Mouse (Mus musculus): ENCODE measurements around the gene Krt17.

Gene Krt17

GRCm38 (mm10) chr11:100278759-100279158, 17.9 kb upstream of the Krt17 start:
- CTCF ChIA-PET, result interaction anchor here in 3 of 4 experiments (1.0 to 2.5 kb wide), 7 partner anchors 17 to 110 kb away, joined by 3 to 7 read pairs (median 5); partner anchors contain the start of gene Krt17 (in 1 of the 3)

GRCm38 (mm10) chr11:100277726-100278480, 17.1 kb upstream of the Krt17 start:
- ChIA-PET POLR2A (interaction anchor here (0.6 to 16.3 kb wide), 35 partner anchors 8 to 730 kb away, joined by 3 to 262 read pairs (median 7); partner anchors contain the start of genes Eif1 (in 3 of the 4), Krt17 (in 2 of the 4), Krt42 (in 2 of the 4) and Jup (in 1 of the 4)), CTCF (interaction anchor here in 3 of 4 experiments (0.6 to 3.2 kb wide), 12 partner anchors 11 to 109 kb away, joined by 3 to 13 read pairs (median 5); partner anchors contain the start of gene Krt17 (in 1 of the 3))

More at GRCm38 (mm10) chr11:100278759-100279158, 17.9 kb upstream of the Krt17 start:
- POLR2A ChIA-PET, result interaction anchor here (0.5 to 16.3 kb wide), 27 partner anchors 8 to 133 kb away, joined by 3 to 262 read pairs (median 10); partner anchors contain the start of genes Eif1 (in 3 of the 4), Krt17 (in 2 of the 4) and Krt42 (in 2 of the 4)

GRCm38 (mm10) chr11:100275466-100275865, 14.6 kb upstream of the Krt17 start:
- POLR2A ChIA-PET, result interaction anchor here (0.7 to 16.3 kb wide), 33 partner anchors 7 to 111 kb away, joined by 3 to 262 read pairs (median 7); partner anchors contain the start of genes Eif1 (in 3 of the 4), Krt17 (in 2 of the 4) and Krt42 (in 1 of the 4)
- CTCF ChIA-PET, result interaction anchor here in 2 of 4 experiments (0.9 to 3.2 kb wide), 4 partner anchors 11 to 75 kb away, joined by 3 to 13 read pairs (median 4); no protein-coding TSS in a partner anchor

- POLR2A ChIA-PET, result interaction anchor here in 2 of 4 experiments (0.9 to 1.9 kb wide), 7 partner anchors 13 to 53 kb away, joined by 3 to 19 read pairs (median 6); partner anchors contain the start of genes Eif1 (in 2 of the 2) and Krt17 (in 1 of the 2)
- CTCF ChIA-PET, result interaction anchor here in 2 of 4 experiments (1.2 to 1.5 kb wide), 2 partner anchors 8 kb away, joined by 4 to 8 read pairs; no protein-coding TSS in a partner anchor
Measured at GRCm38 (mm10) chr11:100274719-100275118, 13.9 kb upstream of the Krt17 start.

- CTCF ChIA-PET, result interaction anchor here (0.6 to 8.5 kb wide), 10 partner anchors 9 to 103 kb away, joined by 3 to 71 read pairs (median 5); no protein-coding TSS in a partner anchor
- POLR2A ChIA-PET, result interaction anchor here (0.6 to 8.7 kb wide), 26 partner anchors 9 to 126 kb away, joined by 3 to 162 read pairs (median 4); partner anchors contain the start of genes Eif1 (in 3 of the 4), Krt17 (in 3 of the 4) and Jup (in 2 of the 4)
Measured at GRCm38 (mm10) chr11:100271878-100272277, 11.0 kb upstream of the Krt17 start.

GRCm38 (mm10) chr11:100269821-100270332, 9.0 kb upstream of the Krt17 start, which contains the start of gene Krt42:
TSS of gene Krt42 (minus strand) at chr11:100269871.
- POLR2A ChIA-PET, result interaction anchor here (0.5 to 8.7 kb wide), 18 partner anchors 8 to 81 kb away, joined by 3 to 162 read pairs (median 6); partner anchors contain the start of genes Eif1 (in 2 of the 4) and Krt17 (in 2 of the 4)
- CTCF ChIA-PET, result interaction anchor here in 3 of 4 experiments (0.9 to 8.5 kb wide), 5 partner anchors 12 to 130 kb away, joined by 3 to 71 read pairs (median 3); no protein-coding TSS in a partner anchor

GRCm38 (mm10) chr11:100262058-100262980, 1.5 kb upstream of the Krt17 start:
- ChIA-PET CTCF (interaction anchor here in 3 of 4 experiments (0.5 to 7.3 kb wide), 15 partner anchors 8 to 1196 kb away, joined by 3 to 69 read pairs (median 4); no protein-coding TSS in a partner anchor), POLR2A (interaction anchor here (0.5 to 11.3 kb wide), 34 partner anchors 8 to 952 kb away, joined by 3 to 262 read pairs (median 5); partner anchors contain the start of genes Eif1 (in 4 of the 4) and Krt42 (in 1 of the 4))

GRCm38 (mm10) chr11:100261235-100261605, 391 bp upstream of the Krt17 start:
- CTCF ChIA-PET, result interaction anchor here (0.6 to 7.3 kb wide), 15 partner anchors 9 to 1074 kb away, joined by 3 to 69 read pairs (median 4); no protein-coding TSS in a partner anchor
- POLR2A ChIA-PET, result interaction anchor here (0.6 to 11.3 kb wide), 25 partner anchors 8 to 359 kb away, joined by 3 to 262 read pairs (median 6); partner anchors contain the start of genes Eif1 (in 3 of the 4) and Krt42 (in 1 of the 4)

GRCm38 (mm10) chr11:100259079-100259478, 1.8 kb downstream of the Krt17 start:
- ChIA-PET CTCF (interaction anchor here in 2 of 4 experiments (5.1 to 7.3 kb wide), 2 partner anchors 23 kb away, joined by 48 to 69 read pairs; no protein-coding TSS in a partner anchor), POLR2A (interaction anchor here in 2 of 4 experiments (1.3 to 11.3 kb wide), 5 partner anchors 12 to 62 kb away, joined by 3 to 262 read pairs (median 41); partner anchors contain the start of genes Eif1 (in 1 of the 2) and Krt42 (in 1 of the 2))

- CTCF ChIA-PET, result interaction anchor here (1.2 to 7.3 kb wide), 6 partner anchors 24 to 40 kb away, joined by 4 to 48 read pairs (median 8); no protein-coding TSS in a partner anchor
- POLR2A ChIA-PET, result interaction anchor here (0.7 to 11.3 kb wide), 14 partner anchors 8 to 62 kb away, joined by 3 to 262 read pairs (median 4); partner anchors contain the start of genes Eif1 (in 1 of the 4) and Krt42 (in 1 of the 4)
Measured at GRCm38 (mm10) chr11:100257967-100258366, 2.9 kb downstream of the Krt17 start.

- CTCF ChIA-PET, result interaction anchor here in 2 of 4 experiments (1.0 to 3.0 kb wide), 7 partner anchors 9 to 39 kb away, joined by 3 to 29 read pairs (median 4); no protein-coding TSS in a partner anchor
- POLR2A ChIA-PET, result interaction anchor here (1.1 to 11.3 kb wide), 25 partner anchors 7 to 142 kb away, joined by 3 to 262 read pairs (median 8); partner anchors contain the start of genes Eif1 (in 3 of the 4), Krt42 (in 2 of the 4) and Jup (in 1 of the 4)
Measured at GRCm38 (mm10) chr11:100255514-100255913, 5.3 kb downstream of the Krt17 start.

- ChIA-PET CTCF (interaction anchor here in 3 of 4 experiments (0.6 to 3.0 kb wide), 17 partner anchors 8 to 1900 kb away, joined by 3 to 29 read pairs (median 5); no protein-coding TSS in a partner anchor), POLR2A (interaction anchor here (0.5 to 11.3 kb wide), 44 partner anchors 8 to 1073 kb away, joined by 3 to 262 read pairs (median 6); partner anchors contain the start of genes Eif1 (in 3 of the 4), Krt42 (in 2 of the 4), Acly (in 1 of the 4) and Jup (in 1 of the 4))
Measured at GRCm38 (mm10) chr11:100254360-100255090, 6.3 kb downstream of the Krt17 start.

GRCm38 (mm10) chr11:100248852-100249465, 11.9 kb downstream of the Krt17 start, which contains the start of gene Krt16:
TSS of gene Krt16 (minus strand) at chr11:100248902.
- POLR2A ChIA-PET, result no interaction called here

GRCm38 (mm10) chr11:100246471-100246870, 14.4 kb downstream of the Krt17 start:
- CTCF ChIA-PET, result interaction anchor here (0.5 to 3.2 kb wide), 6 partner anchors 35 to 52 kb away, joined by 3 to 12 read pairs (median 5); no protein-coding TSS in a partner anchor
- POLR2A ChIA-PET, result interaction anchor here in 2 of 4 experiments (0.7 to 2.5 kb wide), 3 partner anchors 8 to 36 kb away, joined by 3 to 10 read pairs (median 4); no protein-coding TSS in a partner anchor

More at GRCm38 (mm10) chr11:100248852-100249465, 11.9 kb downstream of the Krt17 start, which contains the start of gene Krt16:
- CTCF ChIA-PET, result interaction anchor here in 1 of 4 experiments (0.5 kb wide), 1 partner anchor 19 kb away, joined by 7 read pairs; no protein-coding TSS in a partner anchor
